Mouse (Mus musculus) G1E (cell line): ENCODE measurements around the gene Ccdc40.

Source experiments
- CTCF ChIP-seq: IDR thresholded peaks from 2 replicates; pipeline ENCODE4 v1.5.1; 2012; ENCODE audit warnings: low read depth, low read length, inconsistent platforms, mixed read lengths
- GATA1 ChIP-seq: IDR thresholded peaks from 2 replicates; pipeline ENCODE4 v1.6.1; 2012; ENCODE audit warnings: borderline replicate concordance, low read length, inconsistent platforms, mixed read lengths
- POLR2AphosphoS5 ChIP-seq: IDR thresholded peaks from 2 replicates; pipeline ENCODE4 v1.6.1; 2012; ENCODE audit warnings: low read depth, low read length, inconsistent platforms; ENCODE audit not compliant: insufficient replicate concordance
- TAL1 ChIP-seq: conservative IDR thresholded peaks from 2 replicates; pipeline ENCODE4 v1.6.1; 2012; ENCODE audit warnings: low read depth, low read length, inconsistent platforms, mixed read lengths

GRCm38 (mm10) chr11:119183684-119184310 lies 44.6 kb upstream of the Ccdc40 start:
- TF ChIP-seq CTCF: no peak
- TF ChIP-seq GATA1: no peak
- TF ChIP-seq TAL1: no peak
- no peak for TF ChIP-seq POLR2AphosphoS5
